Mouse (Mus musculus) mouse trophoblast stem cell (cell line): ENCODE data around the gene Zfp287.

ENCODE experiments used
- in situ Hi-C, 2 experiments: fragments of 300-500 bp; cut with MseI, MboI; formaldehyde crosslinking; loops; 2 replicates in 1 of 2; 3 replicates in 1 of 2; pipeline ENCODE4 v1.15.1; 2025

Zfp287 gene

GRCm38 (mm10) chr11:62708252-62708651, 23.5 kb downstream of the Zfp287 start:
- in situ Hi-C loops = no loop called here

- in situ Hi-C loops = no loop called here
These were observed 25.6 kb downstream of the Zfp287 start for GRCm38 (mm10) chr11:62706141-62706540.

GRCm38 (mm10) chr11:62701218-62701617, 30.5 kb downstream of the Zfp287 start:
- in situ Hi-C loops = no loop called here

- in situ Hi-C loops = no loop called here
These were observed 32.0 kb downstream of the Zfp287 start for GRCm38 (mm10) chr11:62699749-62700148.

GRCm38 (mm10) chr11:62695126-62695525, 36.6 kb downstream of the Zfp287 start:
- in situ Hi-C loops = no loop called here

GRCm38 (mm10) chr11:62693299-62694184, 38.2 kb downstream of the Zfp287 start:
- in situ Hi-C loops = no loop called here

GRCm38 (mm10) chr11:62691592-62691991, 40.1 kb downstream of the Zfp287 start:
- in situ Hi-C loops = no loop called here

GRCm38 (mm10) chr11:62679954-62680353, 51.8 kb downstream of the Zfp287 start:
- in situ Hi-C loops = loop anchor here (5.0 kb wide), 1 partner anchor 68 kb away; no protein-coding TSS in a partner anchor

GRCm38 (mm10) chr11:62678778-62679354, 52.8 kb downstream of the Zfp287 start:
- in situ Hi-C loops = loop anchor here (5.0 kb wide), 1 partner anchor 67 kb away; no protein-coding TSS in a partner anchor

- in situ Hi-C loops = loop anchor here (5.0 kb wide), 1 partner anchor 64 kb away; no protein-coding TSS in a partner anchor
These were observed 55.5 kb downstream of the Zfp287 start for GRCm38 (mm10) chr11:62676290-62676596.

- in situ Hi-C loops = loop anchor here (5.0 kb wide), 1 partner anchor 63 kb away; no protein-coding TSS in a partner anchor
These were observed 56.0 kb downstream of the Zfp287 start for GRCm38 (mm10) chr11:62675480-62676289.

- in situ Hi-C loops = no loop called here
These were observed 61.7 kb downstream of the Zfp287 start for GRCm38 (mm10) chr11:62670006-62670405.

GRCm38 (mm10) chr11:62669471-62669870, 62.2 kb downstream of the Zfp287 start:
- in situ Hi-C loops = no loop called here

- in situ Hi-C loops = no loop called here
These were observed 62.7 kb downstream of the Zfp287 start for GRCm38 (mm10) chr11:62668986-62669385.

- in situ Hi-C loops = no loop called here
These were observed 67.5 kb downstream of the Zfp287 start for GRCm38 (mm10) chr11:62664250-62664649.

- in situ Hi-C loops = no loop called here
These were observed 70.8 kb downstream of the Zfp287 start for GRCm38 (mm10) chr11:62660885-62661284.

GRCm38 (mm10) chr11:62652080-62652479, 79.6 kb downstream of the Zfp287 start:
- in situ Hi-C loops = no loop called here

- in situ Hi-C loops = no loop called here
These were observed 80.1 kb downstream of the Zfp287 start for GRCm38 (mm10) chr11:62651563-62651962.
